Comparison of ENCODE assay signal across 14 mouse cellular contexts in genomic region chr6:18601926-18602325, GRCm38 (mm10).
DNase-seq lines count a peak whose midpoint lies in the region; ATAC-seq and TF ChIP-seq lines count a peak whose summit lies in the region.
"Had no signal": no experiment of that assay in that cellular context is flagged by ENCODE, and none has a peak within 500 bp of the region (broad histone marks: within the 10 kb centered on the region; RNA-seq: fewer than 3 reads in every experiment).

No protein-coding gene starts in this region.

- no peaks in the 10 kb centered on the region for H3K79me2 ChIP-seq in heart, adult 2 months (replicated peaks; ENCODE audit: control insufficient read depth, insufficient read depth, low read length)

- TF ChIP-seq CTCF in heart, adult 2 months (IDR thresholded peaks at IDR 0.05), result no peak
- TF ChIP-seq CTCF in lung, embryonic 14.5 days (IDR thresholded peaks at IDR 0.05; ENCODE audit: low read depth), result no peak
- no peak for TF ChIP-seq CTCF in stomach, postnatal 0 days (IDR thresholded peaks at IDR 0.05; ENCODE audit: low read depth)

- H3K4me2 ChIP-seq in heart, embryonic 13.5 days, result peak overlapping the region; percentile 49
- H3K4me2 ChIP-seq in limb, embryonic 11.5 days (ENCODE audit: low read depth, severe bottlenecking), result no peak overlapping the region
- peak overlapping the region; percentile 39; the same call in 1 of the 2 replicates for H3K4me2 ChIP-seq in lung, embryonic 14.5 days
- peak overlapping the region; percentile 11; the same call in 1 of the 2 replicates for H3K4me2 ChIP-seq in stomach, postnatal 0 days (replicated peaks; ENCODE audit: low read depth)
- H3K4me2 ChIP-seq: liver, embryonic 13.5 days had no signal

- peak; percentile 61; the same call in 1 of the 2 replicates for ATAC-seq in heart, embryonic 13.5 days (ENCODE audit: extremely low read depth, insufficient number of reproducible peaks, low FRiP score, low TSS enrichment)
- peak; percentile 54; the same call in 1 of the 2 replicates for ATAC-seq in limb, embryonic 11.5 days (ENCODE audit: insufficient number of reproducible peaks, low FRiP score, low TSS enrichment, low read depth)
- ATAC-seq in lung, embryonic 14.5 days (ENCODE audit: insufficient read depth), result peak; percentile 96
- no peak; the same call in 1 of the 2 replicates for ATAC-seq in stomach, postnatal 0 days (ENCODE audit: low FRiP score, low TSS enrichment)

- no peaks in the 10 kb centered on the region for H3K9me3 ChIP-seq in heart, embryonic 13.5 days
- H3K9me3 ChIP-seq in limb, embryonic 11.5 days (ENCODE audit: control insufficient read depth, low read length), result no peaks in the 10 kb centered on the region
- no peaks in the 10 kb centered on the region for H3K9me3 ChIP-seq in limb, embryonic 10.5 days (replicated peaks)
- H3K9me3 ChIP-seq in lung, embryonic 14.5 days (ENCODE audit: low read depth, low read length), result no peaks in the 10 kb centered on the region
- no peaks in the 10 kb centered on the region for H3K9me3 ChIP-seq in stomach, postnatal 0 days (ENCODE audit: control insufficient read depth, low read length)
- H3K9me3 ChIP-seq: liver, embryonic 13.5 days had no signal

- WGBS in heart, embryonic 13.5 days, result 17% methylated on average over 7 of the region's 7 CpGs
- 7% methylated on average over 7 of the region's 7 CpGs for WGBS in heart, adult 2 months
- WGBS in limb, embryonic 11.5 days, result 75% methylated on average over 7 of the region's 7 CpGs
- 85% methylated on average over 7 of the region's 7 CpGs for WGBS in limb, embryonic 10.5 days
- 4% methylated on average over 7 of the region's 7 CpGs for WGBS in lung, embryonic 14.5 days
- WGBS in stomach, postnatal 0 days, result 20% methylated on average over 7 of the region's 7 CpGs

- no peak for TF ChIP-seq POLR2A in heart, adult 2 months (IDR thresholded peaks at IDR 0.05; ENCODE audit: insufficient read depth, low read depth, low read length)

- DNase-seq in heart, adult 2 months, result no peak
- DNase-seq in limb, embryonic 11.5 days (ENCODE audit: low spot score), result no peak
- DNase-seq in limb, embryonic 10.5 days (ENCODE audit: low spot score), result no peak
- peak; percentile 91 for DNase-seq in lung, embryonic 14.5 days
- DNase-seq in stomach, postnatal 0 days (ENCODE audit: low spot score), result peak; percentile 19
- no peak for DNase-seq in T-cell, adult 2 months (ENCODE audit: low spot score)
- DNase-seq in gastrocnemius, adult 8-10 months (ENCODE audit: low spot score in 2 of 2), result no peak
- DNase-seq: adrenal gland, postnatal 36 days; cerebellum, adult 9-10 months; gastrocnemius, postnatal 14 days; liver, embryonic 13.5 days; right cerebral cortex, postnatal 25 days had no signal

- intact Hi-C loops in heart, adult 2 months (cut with DNase I), result no loop called here

- H3K36me3 ChIP-seq in heart, embryonic 13.5 days, result no peaks in the 10 kb centered on the region
- H3K36me3 ChIP-seq in heart, adult 2 months (ENCODE audit: control insufficient read depth, insufficient read depth, low read length), result no peaks in the 10 kb centered on the region
- H3K36me3 ChIP-seq in limb, embryonic 11.5 days (ENCODE audit: control insufficient read depth, insufficient read depth, low read length), result no peaks in the 10 kb centered on the region
- H3K36me3 ChIP-seq in limb, embryonic 10.5 days, result no peaks in the 10 kb centered on the region
- no peaks in the 10 kb centered on the region for H3K36me3 ChIP-seq in lung, embryonic 14.5 days (ENCODE audit: insufficient read depth)
- no peaks in the 10 kb centered on the region for H3K36me3 ChIP-seq in stomach, postnatal 0 days (ENCODE audit: control insufficient read depth, insufficient read depth, low read length)
- H3K36me3 ChIP-seq: liver, embryonic 13.5 days had no signal

- 0 out of 2 replicates have a peak overlapping the region, but pooled peaks have one; percentile 5 for H3K4me3 ChIP-seq in heart, embryonic 13.5 days
- H3K4me3 ChIP-seq in heart, adult 2 months, result no peak overlapping the region
- no peak overlapping the region for H3K4me3 ChIP-seq in limb, embryonic 11.5 days (ENCODE audit: low read depth, low read length)
- no peak overlapping the region for H3K4me3 ChIP-seq in limb, embryonic 10.5 days
- no peak overlapping the region for H3K4me3 ChIP-seq in lung, embryonic 14.5 days (ENCODE audit: low read depth, low read length)
- H3K4me3 ChIP-seq in stomach, postnatal 0 days (ENCODE audit: low read depth, low read length), result no peak overlapping the region
- H3K4me3 ChIP-seq: erythroblast, embryonic 14.5 days; liver, embryonic 13.5 days had no signal

- no peak overlapping the region for H3K9ac ChIP-seq in heart, embryonic 13.5 days
- H3K9ac ChIP-seq in heart, adult 2 months (ENCODE audit: low read depth, low read length), result no peak overlapping the region
- no peak overlapping the region for H3K9ac ChIP-seq in limb, embryonic 11.5 days (ENCODE audit: low read length)
- no peak overlapping the region for H3K9ac ChIP-seq in lung, embryonic 14.5 days
- H3K9ac ChIP-seq in stomach, postnatal 0 days (ENCODE audit: low read length), result no peak overlapping the region
- H3K9ac ChIP-seq: liver, embryonic 13.5 days had no signal

- H3K4me1 ChIP-seq in heart, embryonic 13.5 days, result peaks cover 16% of the 10 kb centered on the region
- H3K4me1 ChIP-seq in heart, adult 2 months (ENCODE audit: control insufficient read depth, insufficient read depth, low read length), result no peaks in the 10 kb centered on the region
- no peaks in the 10 kb centered on the region for H3K4me1 ChIP-seq in limb, embryonic 11.5 days (ENCODE audit: control insufficient read depth, insufficient read depth, low read length)
- H3K4me1 ChIP-seq in limb, embryonic 10.5 days, result no peaks in the 10 kb centered on the region
- peaks cover 10% of the 10 kb centered on the region for H3K4me1 ChIP-seq in lung, embryonic 14.5 days (ENCODE audit: insufficient read depth)
- H3K4me1 ChIP-seq in stomach, postnatal 0 days (replicated peaks; ENCODE audit: control insufficient read depth, insufficient read depth), result no peaks in the 10 kb centered on the region
- H3K4me1 ChIP-seq: liver, embryonic 13.5 days had no signal

- TF ChIP-seq EP300 in heart, adult 2 months (IDR thresholded peaks at IDR 0.05; ENCODE audit: insufficient read depth, low read depth, low read length), result no peak
- no peak for TF ChIP-seq EP300 in stomach, postnatal 0 days (optimal IDR thresholded peaks at IDR 0.05)

- no peaks in the 10 kb centered on the region for H3K27me3 ChIP-seq in heart, embryonic 13.5 days (replicated peaks)
- H3K27me3 ChIP-seq in heart, adult 2 months (ENCODE audit: control insufficient read depth, insufficient read depth, low read length), result no peaks in the 10 kb centered on the region
- H3K27me3 ChIP-seq in limb, embryonic 11.5 days (ENCODE audit: control insufficient read depth, insufficient read depth, low read length), result no peaks in the 10 kb centered on the region
- H3K27me3 ChIP-seq in limb, embryonic 10.5 days (ENCODE audit: low read depth, poor library complexity, severe bottlenecking), result no peaks in the 10 kb centered on the region
- H3K27me3 ChIP-seq in lung, embryonic 14.5 days (ENCODE audit: insufficient read depth, low read length), result no peaks in the 10 kb centered on the region
- no peaks in the 10 kb centered on the region for H3K27me3 ChIP-seq in stomach, postnatal 0 days (ENCODE audit: control insufficient read depth, insufficient read depth, low read length)
- H3K27me3 ChIP-seq: liver, embryonic 13.5 days had no signal

- H3K27ac ChIP-seq in heart, embryonic 13.5 days (replicated peaks), result peak overlapping the region; percentile 62
- no peak overlapping the region for H3K27ac ChIP-seq in heart, adult 2 months
- no peak overlapping the region for H3K27ac ChIP-seq in limb, embryonic 11.5 days (replicated peaks; ENCODE audit: low read depth, low read length)
- no peak overlapping the region for H3K27ac ChIP-seq in limb, embryonic 10.5 days
- H3K27ac ChIP-seq in lung, embryonic 14.5 days (ENCODE audit: low read depth), result no peak overlapping the region
- H3K27ac ChIP-seq in stomach, postnatal 0 days (replicated peaks), result no peak overlapping the region
- H3K27ac ChIP-seq: liver, embryonic 13.5 days had no signal

Comparison
In these comparisons a context has a peak if more than half of its experiments do, and no peak if none do; other contexts are left out.
1. DNase-seq: peak in lung, embryonic 14.5 days (single experiment) and stomach, postnatal 0 days (single experiment); none in heart, adult 2 months (0 of 2), limb, embryonic 11.5 days (single experiment), limb, embryonic 10.5 days (single experiment), T-cell, adult 2 months (single experiment) and gastrocnemius, adult 8-10 months (0 of 2).